Mouse (Mus musculus): ENCODE results near the gene Arl15. TPM values are rescaled to one million over a fixed set of nuclear protein-coding genes. Genes with fewer than 3 reads are reported as not detected.

Arl15 gene
- polyA plus RNA-seq, 1 experiment from 2014 or later: 10.1 TPM

- H3K27ac ChIP-seq (ENCODE audit: low read length): no peak overlapping the region
- WGBS: 70% methylated on average over 3 of the region's 3 CpGs
- ATAC-seq: no peak
Measured at GRCm38 (mm10) chr13:114048688-114049087, 254.4 kb downstream of the Arl15 start.

GRCm38 (mm10) chr13:114051151-114051850 is 257.0 kb downstream of the Arl15 start:
- no peak for DNase-seq (ENCODE audit: low spot score)
- Histone ChIP-seq H3K4me1 (ENCODE audit: insufficient read depth, low read depth, low read length) (no peaks in the 10 kb centered on the region), H3K27ac (ENCODE audit: low read length) (no peak overlapping the region), H3K9me3 (ENCODE audit: low read length) (no peaks in the 10 kb centered on the region), H3K9ac (replicated peaks; ENCODE audit: low read depth) (no peak overlapping the region), H3K4me3 (ENCODE audit: low read depth, low read length) (no peak overlapping the region), H3K4me2 (replicated peaks; ENCODE audit: low read depth, low read length) (no peak overlapping the region), H3K36me3 (ENCODE audit: insufficient read depth, low read length) (no peaks in the 10 kb centered on the region), H3K27me3 (replicated peaks; ENCODE audit: insufficient read depth, low read length) (no peaks in the 10 kb centered on the region)
- WGBS: 67% methylated on average over 9 of the region's 9 CpGs
- no peak for ATAC-seq
- TF ChIP-seq EP300 (IDR thresholded peaks at IDR 0.05) (no peak), CTCF (IDR thresholded peaks at IDR 0.05) (no peak)

More at GRCm38 (mm10) chr13:114048688-114049087, 254.4 kb downstream of the Arl15 start:
- H3K9me3 ChIP-seq (ENCODE audit: low read length): no peaks in the 10 kb centered on the region
- no peaks in the 10 kb centered on the region for H3K36me3 ChIP-seq (ENCODE audit: insufficient read depth, low read length)
- DNase-seq (ENCODE audit: low spot score): no peak
- no peaks in the 10 kb centered on the region for H3K27me3 ChIP-seq (replicated peaks; ENCODE audit: insufficient read depth, low read length)
- H3K9ac ChIP-seq (replicated peaks; ENCODE audit: low read depth): no peak overlapping the region
- no peaks in the 10 kb centered on the region for H3K4me1 ChIP-seq (ENCODE audit: insufficient read depth, low read depth, low read length)
- no peak overlapping the region for H3K4me2 ChIP-seq (replicated peaks; ENCODE audit: low read depth, low read length)
- no peak overlapping the region for H3K4me3 ChIP-seq (ENCODE audit: low read depth, low read length)
- no peak for TF ChIP-seq EP300 (IDR thresholded peaks at IDR 0.05)
- no peak for TF ChIP-seq CTCF (IDR thresholded peaks at IDR 0.05)

- no peak overlapping the region for H3K27ac ChIP-seq (ENCODE audit: low read length)
- TF ChIP-seq EP300 (IDR thresholded peaks at IDR 0.05) (no peak), CTCF (IDR thresholded peaks at IDR 0.05) (no peak)
- no peak overlapping the region for H3K4me3 ChIP-seq (ENCODE audit: low read depth, low read length)
- no peaks in the 10 kb centered on the region for H3K4me1 ChIP-seq (ENCODE audit: insufficient read depth, low read depth, low read length)
- no peaks in the 10 kb centered on the region for H3K9me3 ChIP-seq (ENCODE audit: low read length)
- no peaks in the 10 kb centered on the region for H3K27me3 ChIP-seq (replicated peaks; ENCODE audit: insufficient read depth, low read length)
- DNase-seq (ENCODE audit: low spot score) (no peak), ATAC-seq (no peak)
- no peak overlapping the region for H3K4me2 ChIP-seq (replicated peaks; ENCODE audit: low read depth, low read length)
- H3K36me3 ChIP-seq (ENCODE audit: insufficient read depth, low read length): no peaks in the 10 kb centered on the region
- no peak overlapping the region for H3K9ac ChIP-seq (replicated peaks; ENCODE audit: low read depth)
- 73% methylated on average over 15 of the region's 15 CpGs for WGBS
Measured at GRCm38 (mm10) chr13:114052426-114053205, 258.3 kb downstream of the Arl15 start.

GRCm38 (mm10) chr13:114053261-114053660 is 259.0 kb downstream of the Arl15 start:
- no peak for TF ChIP-seq CTCF (IDR thresholded peaks at IDR 0.05)
- no peak for TF ChIP-seq EP300 (IDR thresholded peaks at IDR 0.05)
- ATAC-seq: no peak
- H3K9ac ChIP-seq (replicated peaks; ENCODE audit: low read depth): no peak overlapping the region
- H3K27ac ChIP-seq (ENCODE audit: low read length): no peak overlapping the region
- DNase-seq (ENCODE audit: low spot score): no peak
- H3K27me3 ChIP-seq (replicated peaks; ENCODE audit: insufficient read depth, low read length): no peaks in the 10 kb centered on the region
- no peaks in the 10 kb centered on the region for H3K4me1 ChIP-seq (ENCODE audit: insufficient read depth, low read depth, low read length)
- no peaks in the 10 kb centered on the region for H3K9me3 ChIP-seq (ENCODE audit: low read length)
- H3K4me3 ChIP-seq (ENCODE audit: low read depth, low read length): no peak overlapping the region
- 98% methylated on average over 2 of the region's 2 CpGs for WGBS
- no peaks in the 10 kb centered on the region for H3K36me3 ChIP-seq (ENCODE audit: insufficient read depth, low read length)
- no peak overlapping the region for H3K4me2 ChIP-seq (replicated peaks; ENCODE audit: low read depth, low read length)

DNA sequence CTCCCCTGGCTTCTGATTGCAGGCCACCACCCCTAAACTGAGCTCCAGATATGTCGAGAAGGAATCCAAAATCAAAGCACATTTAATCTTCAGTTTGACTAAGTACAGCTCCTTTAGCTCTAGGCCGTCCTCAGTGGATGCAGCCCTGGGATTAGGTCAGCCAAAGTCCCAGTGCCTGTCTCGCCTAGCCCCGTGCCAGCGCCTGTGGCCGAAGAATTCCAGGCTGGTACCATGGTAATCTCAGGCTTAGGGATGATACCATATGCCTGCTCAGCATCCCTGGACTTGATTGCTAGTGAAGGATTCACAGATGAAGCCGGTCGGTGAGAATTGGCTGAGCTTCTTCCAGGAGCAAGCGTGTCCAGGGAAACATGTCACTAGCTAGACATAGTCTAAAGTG is 261.4 kb downstream of the Arl15 start:
- Histone ChIP-seq H3K27ac (ENCODE audit: low read length) (no peak overlapping the region), H3K9me3 (ENCODE audit: low read length) (no peaks in the 10 kb centered on the region), H3K4me3 (ENCODE audit: low read depth, low read length) (no peak overlapping the region), H3K9ac (replicated peaks; ENCODE audit: low read depth) (no peak overlapping the region), H3K4me2 (replicated peaks; ENCODE audit: low read depth, low read length) (no peak overlapping the region), H3K27me3 (replicated peaks; ENCODE audit: insufficient read depth, low read length) (no peaks in the 10 kb centered on the region), H3K4me1 (ENCODE audit: insufficient read depth, low read depth, low read length) (no peaks in the 10 kb centered on the region), H3K36me3 (ENCODE audit: insufficient read depth, low read length) (no peaks in the 10 kb centered on the region)
- 89% methylated on average over 9 of the region's 9 CpGs for WGBS
- ATAC-seq (no peak), DNase-seq (ENCODE audit: low spot score) (no peak)
- TF ChIP-seq EP300 (IDR thresholded peaks at IDR 0.05): no peak
- TF ChIP-seq CTCF (IDR thresholded peaks at IDR 0.05): no peak

GRCm38 (mm10) chr13:114060258-114060657 is 266.0 kb downstream of the Arl15 start:
- DNase-seq (ENCODE audit: low spot score): no peak
- Histone ChIP-seq H3K9ac (replicated peaks; ENCODE audit: low read depth) (no peak overlapping the region), H3K27me3 (replicated peaks; ENCODE audit: insufficient read depth, low read length) (no peaks in the 10 kb centered on the region), H3K4me3 (ENCODE audit: low read depth, low read length) (no peak overlapping the region), H3K4me1 (ENCODE audit: insufficient read depth, low read depth, low read length) (no peaks in the 10 kb centered on the region), H3K4me2 (replicated peaks; ENCODE audit: low read depth, low read length) (no peak overlapping the region), H3K27ac (ENCODE audit: low read length) (no peak overlapping the region), H3K36me3 (ENCODE audit: insufficient read depth, low read length) (no peaks in the 10 kb centered on the region), H3K9me3 (ENCODE audit: low read length) (no peaks in the 10 kb centered on the region)
- no peak for ATAC-seq
- TF ChIP-seq CTCF (IDR thresholded peaks at IDR 0.05) (no peak), EP300 (IDR thresholded peaks at IDR 0.05) (no peak)
- WGBS: 62% methylated on average over 6 of the region's 6 CpGs
